Mouse (Mus musculus): Measurements from ENCODE around the gene Crym. TPM values are rescaled to one million over a fixed set of nuclear protein-coding genes. Genes with fewer than 3 reads are reported as not detected.

The Crym gene
- polyA plus RNA-seq, 1 experiment from 2014 or later: 20.0 TPM

DNA sequence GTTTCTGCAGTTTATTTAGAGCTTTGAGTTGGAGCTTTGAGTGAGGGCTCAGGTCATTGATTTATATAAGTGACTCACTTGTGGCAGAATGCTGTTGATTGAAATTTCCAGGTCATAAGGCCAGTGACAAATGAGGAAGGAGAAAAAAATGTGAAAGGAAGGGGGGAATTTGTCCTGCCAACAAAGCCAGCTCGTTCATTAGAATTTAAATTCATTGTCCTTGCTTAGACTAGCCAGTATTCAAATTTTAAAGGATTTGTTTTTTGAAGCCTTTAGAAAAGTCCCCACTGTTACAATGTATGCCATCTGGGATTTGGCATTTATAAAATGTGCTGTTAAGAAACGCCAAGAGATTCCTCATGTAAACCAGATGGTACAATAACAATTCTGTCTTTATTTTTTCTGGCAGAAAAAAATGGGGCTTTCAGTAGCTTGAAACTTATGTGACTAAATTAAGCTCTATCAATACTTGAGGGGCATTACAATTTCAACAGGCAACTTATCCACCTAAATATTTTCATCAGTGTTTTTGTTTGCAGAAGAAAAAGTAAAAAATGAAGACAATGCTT lies 45.0 kb downstream of the Crym start:
- no peak overlapping the region for H3K27ac ChIP-seq
- H3K9me3 ChIP-seq: no peaks in the 10 kb centered on the region
- no peaks in the 10 kb centered on the region for H3K36me3 ChIP-seq
- no peak for ATAC-seq (ENCODE audit: insufficient number of reproducible peaks, insufficient read depth, low FRiP score, low TSS enrichment, low read depth)
- no peak overlapping the region for H3K4me3 ChIP-seq
- WGBS: 15% methylated on average over 2 of the region's 2 CpGs
- H3K4me1 ChIP-seq: peaks cover 33% of the 10 kb centered on the region
- no peak overlapping the region for H3K4me2 ChIP-seq
- H3K9ac ChIP-seq: no peak overlapping the region
- H3K27me3 ChIP-seq: no peaks in the 10 kb centered on the region

GRCm38 (mm10) chr7:120150898-120151297 lies 51.0 kb downstream of the Crym start:
- H3K4me1 ChIP-seq: 0 out of 2 replicates have a peak, but pooled peaks cover under 1% of the 10 kb centered on the region
- ATAC-seq (ENCODE audit: insufficient number of reproducible peaks, insufficient read depth, low FRiP score, low TSS enrichment, low read depth): no peak
- no peaks in the 10 kb centered on the region for H3K9me3 ChIP-seq
- H3K36me3 ChIP-seq: no peaks in the 10 kb centered on the region
- no peak overlapping the region for H3K4me3 ChIP-seq
- H3K9ac ChIP-seq: no peak overlapping the region
- no peaks in the 10 kb centered on the region for H3K27me3 ChIP-seq
- 65% methylated on average over 2 of the region's 2 CpGs for WGBS
- H3K27ac ChIP-seq: no peak overlapping the region
- H3K4me2 ChIP-seq: no peak overlapping the region

GRCm38 (mm10) chr7:120150257-120150656 lies 51.7 kb downstream of the Crym start:
- Histone ChIP-seq H3K4me1 (no peaks in the 10 kb centered on the region), H3K4me3 (no peak overlapping the region), H3K27me3 (no peaks in the 10 kb centered on the region), H3K27ac (no peak overlapping the region), H3K9ac (no peak overlapping the region), H3K4me2 (no peak overlapping the region), H3K36me3 (no peaks in the 10 kb centered on the region), H3K9me3 (no peaks in the 10 kb centered on the region)
- no peak for ATAC-seq (ENCODE audit: insufficient number of reproducible peaks, insufficient read depth, low FRiP score, low TSS enrichment, low read depth)
- WGBS: 17% methylated on average over 3 of the region's 3 CpGs

DNA sequence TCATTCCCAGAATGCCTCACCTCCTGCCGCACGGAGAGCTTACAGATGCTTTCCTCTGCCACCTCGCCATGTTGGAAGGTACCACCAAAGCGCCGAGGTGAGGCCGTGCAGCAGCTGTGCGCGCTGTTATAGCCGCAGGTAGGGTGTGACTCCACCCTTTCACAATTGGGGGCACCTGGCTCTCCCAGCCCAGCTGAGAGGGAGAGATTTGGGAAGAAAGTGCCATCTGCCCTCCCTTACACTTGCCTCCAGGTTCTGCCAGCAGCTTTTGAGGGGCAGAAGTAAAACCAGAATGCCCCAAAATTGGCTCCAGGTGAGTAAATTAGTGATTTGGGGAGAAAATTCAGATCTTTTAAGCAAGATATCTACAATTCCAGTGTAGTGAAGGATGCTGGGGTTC lies 56.7 kb downstream of the Crym start, which contains the start of gene Zp2:
Zp2 (minus strand) TSS at position 101 of the 400 bp plus-strand sequence.
- no peaks in the 10 kb centered on the region for H3K27me3 ChIP-seq
- no peak within 1 kb of the TSS for H3K27ac ChIP-seq
- 83% methylated on average over 9 of the region's 9 CpGs for WGBS
- H3K9me3 ChIP-seq: no peaks in the 10 kb centered on the region
- H3K36me3 ChIP-seq: no peaks in the 10 kb centered on the region
- no peak for ATAC-seq (ENCODE audit: insufficient number of reproducible peaks, insufficient read depth, low FRiP score, low TSS enrichment, low read depth)
- H3K9ac ChIP-seq: no peak within 1 kb of the TSS
- no peaks in the 10 kb centered on the region for H3K4me1 ChIP-seq
- H3K4me2 ChIP-seq: no peak within 1 kb of the TSS
- no peak within 1 kb of the TSS for H3K4me3 ChIP-seq

DNA sequence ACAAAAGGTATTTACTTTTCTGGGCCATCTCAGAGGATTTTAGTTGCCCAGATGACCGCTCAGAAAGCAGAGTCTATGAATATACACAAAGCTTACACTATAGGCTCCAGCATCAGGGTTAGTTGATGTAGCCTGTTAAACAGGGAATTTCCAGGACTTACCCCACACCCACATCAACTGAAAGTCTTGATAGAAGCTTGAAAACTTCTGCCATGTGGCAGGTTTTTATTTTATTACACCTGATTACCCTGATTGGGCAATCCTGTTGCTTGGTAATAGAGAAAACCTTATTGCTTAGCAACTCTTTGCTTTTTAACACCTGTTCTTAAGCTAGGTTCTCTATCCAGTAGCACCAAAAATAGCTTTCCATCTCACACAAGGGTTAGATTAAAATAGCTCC lies 59.2 kb downstream of the Crym start:
- H3K9me3 ChIP-seq: no peaks in the 10 kb centered on the region
- H3K9ac ChIP-seq: no peak overlapping the region
- H3K4me2 ChIP-seq: no peak overlapping the region
- no peaks in the 10 kb centered on the region for H3K36me3 ChIP-seq
- no peaks in the 10 kb centered on the region for H3K27me3 ChIP-seq
- H3K4me3 ChIP-seq: no peak overlapping the region
- ATAC-seq (ENCODE audit: insufficient number of reproducible peaks, insufficient read depth, low FRiP score, low TSS enrichment, low read depth): no peak
- no peak overlapping the region for H3K27ac ChIP-seq
- H3K4me1 ChIP-seq: no peaks in the 10 kb centered on the region
- WGBS: 90% methylated on average over 1 of the region's 1 CpGs

Other genes starting within 250 kb of the Crym start
- gene Dnah3, start 106.8 kb downstream of the Crym start, polyA plus RNA-seq (2015; fragmentation: Nextera tagmentation; extraction: Ambion mirVana): not detected in 2 replicates
- 26.6 and 29.0 TPM in 2 replicates for gene Tmem159, start 99.8 kb downstream of the Crym start, polyA plus RNA-seq (2015; fragmentation: Nextera tagmentation; extraction: Ambion mirVana)
- gene Zp2, start 56.8 kb downstream of the Crym start, polyA plus RNA-seq (2015; fragmentation: Nextera tagmentation; extraction: Ambion mirVana): not detected in 2 replicates
- 0.06 and 0.15 TPM in 2 replicates for gene Anks4b, start 28.3 kb downstream of the Crym start, polyA plus RNA-seq (2015; fragmentation: Nextera tagmentation; extraction: Ambion mirVana)
- 0.19 TPM in 1 of 2 replicates, not detected in the other for gene Abca14, start 1.9 kb upstream of the Crym start, polyA plus RNA-seq (2015; fragmentation: Nextera tagmentation; extraction: Ambion mirVana)
- not detected in 2 replicates for gene Abca15, start 126.6 kb upstream of the Crym start, polyA plus RNA-seq (2015; fragmentation: Nextera tagmentation; extraction: Ambion mirVana)
- gene Abca16, start 207.5 kb upstream of the Crym start, polyA plus RNA-seq (2015; fragmentation: Nextera tagmentation; extraction: Ambion mirVana): 0.10 TPM in 1 of 2 replicates, not detected in the other

All from embryonic facial prominence, embryonic 13.5 days (tissue).